Mouse (Mus musculus): ENCODE measurements around the gene Gfod1. TPM values are rescaled to one million over a fixed set of nuclear protein-coding genes. Genes with fewer than 3 reads are reported as not detected.

Gfod1 gene
- polyA plus RNA-seq, 1 experiment from 2014 or later: 0.18 TPM

DNA sequence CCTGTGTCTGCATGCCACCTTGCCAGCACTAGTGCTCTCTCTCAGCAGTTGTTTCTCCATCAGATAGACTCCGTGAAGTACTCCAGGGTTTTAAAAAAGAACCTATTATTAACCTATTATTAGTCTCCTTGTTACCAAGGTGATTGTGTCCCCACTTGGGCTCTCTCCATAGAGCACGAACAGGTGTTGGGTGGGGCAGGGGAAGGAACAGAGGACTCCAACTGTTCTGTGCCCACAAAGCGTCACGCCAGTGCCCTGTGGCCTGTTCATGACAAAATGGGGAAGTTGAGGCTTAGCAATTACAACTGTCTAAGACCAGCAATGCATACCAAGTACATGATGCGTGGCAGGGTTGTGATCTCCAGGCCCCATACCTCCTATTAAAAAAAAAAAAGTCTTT, 94.4 kb downstream of the Gfod1 start:
- no peak overlapping the region for H3K27ac ChIP-seq (ENCODE audit: low read length)
- no peak for ATAC-seq
- no peaks in the 10 kb centered on the region for H3K27me3 ChIP-seq (replicated peaks; ENCODE audit: control insufficient read depth, insufficient read depth, low read length)
- no peak overlapping the region for H3K9ac ChIP-seq (ENCODE audit: low read depth, low read length)
- no peak overlapping the region for H3K4me2 ChIP-seq (ENCODE audit: low read depth, low read length)
- H3K4me1 ChIP-seq (ENCODE audit: control insufficient read depth, insufficient read depth, low read length): 0 out of 2 replicates have a peak, but pooled peaks cover 5% of the 10 kb centered on the region
- H3K4me3 ChIP-seq (ENCODE audit: low read length): no peak overlapping the region
- 82% methylated on average over 5 of the region's 5 CpGs for WGBS
- no peaks in the 10 kb centered on the region for H3K36me3 ChIP-seq (ENCODE audit: control insufficient read depth, insufficient read depth, low read length)
- H3K9me3 ChIP-seq (ENCODE audit: control insufficient read depth, low read length): no peaks in the 10 kb centered on the region

DNA sequence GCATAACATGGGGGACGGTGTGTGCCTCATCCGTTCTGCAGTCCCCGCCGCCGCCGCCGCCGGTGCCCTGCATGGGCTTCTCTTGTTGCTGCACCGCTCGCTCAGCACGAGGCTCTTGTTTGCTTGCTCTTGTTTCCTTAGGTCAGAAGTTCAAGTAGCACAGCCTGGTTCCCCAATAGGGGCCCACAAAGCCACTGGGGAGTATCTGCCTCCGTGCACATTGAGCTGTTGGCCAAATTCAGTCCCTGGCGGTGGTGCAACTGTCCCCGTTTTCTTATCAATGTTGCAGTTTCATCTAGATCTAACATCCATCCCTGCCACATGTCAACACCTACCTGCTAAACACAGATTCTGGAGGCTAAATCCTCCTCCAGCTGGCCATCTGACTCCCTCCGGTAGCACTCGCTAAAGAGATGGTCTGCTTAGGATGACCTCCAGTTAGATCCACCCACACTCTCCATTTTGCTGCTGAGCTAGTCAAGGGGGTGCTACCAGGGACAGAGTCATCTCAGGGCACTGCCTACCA, 95.0 kb downstream of the Gfod1 start:
- Histone ChIP-seq H3K27me3 (replicated peaks; ENCODE audit: control insufficient read depth, insufficient read depth, low read length) (no peaks in the 10 kb centered on the region), H3K4me2 (ENCODE audit: low read depth, low read length) (no peak overlapping the region), H3K4me3 (ENCODE audit: low read length) (no peak overlapping the region), H3K36me3 (ENCODE audit: control insufficient read depth, insufficient read depth, low read length) (no peaks in the 10 kb centered on the region), H3K4me1 (ENCODE audit: control insufficient read depth, insufficient read depth, low read length) (0 out of 2 replicates have a peak, but pooled peaks cover 5% of the 10 kb centered on the region), H3K27ac (ENCODE audit: low read length) (no peak overlapping the region), H3K9ac (ENCODE audit: low read depth, low read length) (no peak overlapping the region), H3K9me3 (ENCODE audit: control insufficient read depth, low read length) (no peaks in the 10 kb centered on the region)
- WGBS: 42% methylated on average over 16 of the region's 16 CpGs
- ATAC-seq: no peak

DNA sequence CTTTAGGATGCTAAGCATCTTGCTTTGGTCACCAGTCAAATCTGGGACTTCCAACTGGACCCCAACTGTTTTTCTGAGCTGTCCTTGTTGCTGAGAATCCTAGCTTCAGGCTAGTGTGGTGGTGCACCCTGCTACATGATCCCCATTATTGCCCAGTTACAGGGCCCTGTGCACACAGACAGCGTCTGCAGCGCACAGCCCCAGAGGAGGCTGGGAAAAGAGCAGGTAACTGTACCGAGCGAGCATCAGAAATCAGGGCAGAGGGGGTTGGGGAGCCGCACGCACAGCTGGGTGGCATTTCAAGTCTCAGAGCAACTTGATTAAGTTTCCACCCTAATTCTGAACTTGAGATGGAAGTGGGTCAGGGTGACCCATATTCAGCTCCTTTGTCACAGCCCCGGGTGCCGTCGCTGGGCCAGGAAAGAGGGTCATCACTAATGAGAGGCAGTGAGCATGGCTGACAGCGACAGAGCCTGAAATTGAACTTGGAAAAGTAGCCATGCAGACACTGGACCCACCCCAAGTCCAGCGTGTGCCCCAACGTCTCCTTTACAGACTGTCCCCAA, 97.8 kb downstream of the Gfod1 start:
- H3K4me3 ChIP-seq (ENCODE audit: low read length): no peak overlapping the region
- no peak for ATAC-seq
- no peak overlapping the region for H3K9ac ChIP-seq (ENCODE audit: low read depth, low read length)
- WGBS: 87% methylated on average over 12 of the region's 12 CpGs
- no peak overlapping the region for H3K27ac ChIP-seq (ENCODE audit: low read length)
- H3K36me3 ChIP-seq (ENCODE audit: control insufficient read depth, insufficient read depth, low read length): no peaks in the 10 kb centered on the region
- H3K4me1 ChIP-seq (ENCODE audit: control insufficient read depth, insufficient read depth, low read length): 0 out of 2 replicates have a peak, but pooled peaks cover 3% of the 10 kb centered on the region
- H3K27me3 ChIP-seq (replicated peaks; ENCODE audit: control insufficient read depth, insufficient read depth, low read length): no peaks in the 10 kb centered on the region
- no peaks in the 10 kb centered on the region for H3K9me3 ChIP-seq (ENCODE audit: control insufficient read depth, low read length)
- no peak overlapping the region for H3K4me2 ChIP-seq (ENCODE audit: low read depth, low read length)

DNA sequence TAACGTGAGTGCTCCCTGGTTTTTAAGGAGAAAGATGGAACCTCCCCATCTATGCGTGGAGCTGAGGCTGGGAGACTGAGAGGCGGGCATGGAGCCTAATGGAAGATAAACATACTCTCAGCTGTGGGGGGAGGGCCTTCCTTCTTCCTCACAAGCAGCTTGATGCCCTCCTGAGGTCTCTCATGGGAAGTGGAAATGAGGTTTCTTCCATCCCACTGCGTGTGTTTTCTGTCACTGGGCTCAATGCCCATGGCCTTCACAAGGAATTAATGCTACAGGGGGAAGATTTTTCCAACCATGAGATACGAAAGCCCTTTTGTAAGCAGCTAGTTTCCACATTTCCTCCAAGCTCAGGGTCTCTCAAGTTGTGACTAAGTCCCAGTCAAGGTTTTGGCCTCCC, 100.3 kb downstream of the Gfod1 start:
- 39% methylated on average over 5 of the region's 5 CpGs for WGBS
- Histone ChIP-seq H3K27ac (ENCODE audit: low read length) (no peak overlapping the region), H3K4me3 (ENCODE audit: low read length) (no peak overlapping the region), H3K36me3 (ENCODE audit: control insufficient read depth, insufficient read depth, low read length) (no peaks in the 10 kb centered on the region), H3K27me3 (replicated peaks; ENCODE audit: control insufficient read depth, insufficient read depth, low read length) (no peaks in the 10 kb centered on the region), H3K4me2 (ENCODE audit: low read depth, low read length) (no peak overlapping the region), H3K9me3 (ENCODE audit: control insufficient read depth, low read length) (no peaks in the 10 kb centered on the region), H3K4me1 (ENCODE audit: control insufficient read depth, insufficient read depth, low read length) (0 out of 2 replicates have a peak, but pooled peaks cover 3% of the 10 kb centered on the region), H3K9ac (ENCODE audit: low read depth, low read length) (no peak overlapping the region)
- no peak for ATAC-seq

DNA sequence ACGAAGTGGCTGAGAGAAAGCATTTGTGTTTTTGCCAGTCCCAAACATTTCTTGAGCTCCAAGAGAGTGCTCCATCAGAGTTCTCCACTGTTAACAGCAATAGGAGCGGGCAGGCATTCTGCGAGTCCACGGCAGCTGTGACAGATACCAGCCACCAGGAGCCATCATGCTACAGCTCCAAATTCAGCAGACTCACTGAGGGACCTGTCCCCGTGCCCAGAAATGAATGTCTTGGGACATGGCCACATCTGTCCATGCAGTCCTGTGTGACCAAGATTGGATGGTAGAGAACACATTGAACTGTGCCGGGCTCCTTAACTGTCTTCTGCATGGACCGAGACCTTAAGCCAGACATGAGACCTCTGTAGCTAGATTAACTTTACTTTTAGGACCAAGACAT, 100.7 kb downstream of the Gfod1 start:
- Histone ChIP-seq H3K27me3 (replicated peaks; ENCODE audit: control insufficient read depth, insufficient read depth, low read length) (no peaks in the 10 kb centered on the region), H3K4me3 (ENCODE audit: low read length) (no peak overlapping the region), H3K36me3 (ENCODE audit: control insufficient read depth, insufficient read depth, low read length) (no peaks in the 10 kb centered on the region), H3K27ac (ENCODE audit: low read length) (no peak overlapping the region), H3K4me1 (ENCODE audit: control insufficient read depth, insufficient read depth, low read length) (0 out of 2 replicates have a peak, but pooled peaks cover 3% of the 10 kb centered on the region), H3K9ac (ENCODE audit: low read depth, low read length) (no peak overlapping the region), H3K4me2 (ENCODE audit: low read depth, low read length) (no peak overlapping the region), H3K9me3 (ENCODE audit: control insufficient read depth, low read length) (no peaks in the 10 kb centered on the region)
- WGBS: 85% methylated on average over 7 of the region's 7 CpGs
- no peak for ATAC-seq

DNA sequence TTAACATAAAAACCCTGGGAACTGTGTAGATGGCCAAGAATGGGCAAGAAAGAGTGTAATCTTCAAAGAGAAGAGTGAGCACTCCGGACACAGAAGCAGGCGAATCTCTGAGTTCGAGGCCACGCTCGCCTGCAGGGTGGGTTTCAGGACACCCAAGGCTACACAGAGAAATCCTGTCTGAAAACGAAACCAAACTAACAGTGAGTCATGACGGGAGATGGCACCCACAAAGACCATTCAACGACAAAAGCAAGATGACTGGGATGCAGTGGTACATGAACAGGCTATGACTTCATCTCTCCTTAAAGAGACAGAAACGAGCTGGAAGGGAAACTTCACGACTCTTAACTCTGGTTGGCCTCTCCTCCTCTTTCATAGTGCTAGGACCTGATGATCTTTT, 101.6 kb downstream of the Gfod1 start:
- Histone ChIP-seq H3K9ac (ENCODE audit: low read depth, low read length) (no peak overlapping the region), H3K9me3 (ENCODE audit: control insufficient read depth, low read length) (no peaks in the 10 kb centered on the region), H3K36me3 (ENCODE audit: control insufficient read depth, insufficient read depth, low read length) (no peaks in the 10 kb centered on the region), H3K4me1 (ENCODE audit: control insufficient read depth, insufficient read depth, low read length) (0 out of 2 replicates have a peak, but pooled peaks cover 3% of the 10 kb centered on the region), H3K27me3 (replicated peaks; ENCODE audit: control insufficient read depth, insufficient read depth, low read length) (no peaks in the 10 kb centered on the region), H3K27ac (ENCODE audit: low read length) (no peak overlapping the region), H3K4me3 (ENCODE audit: low read length) (no peak overlapping the region), H3K4me2 (ENCODE audit: low read depth, low read length) (no peak overlapping the region)
- no peak for ATAC-seq
- 80% methylated on average over 10 of the region's 10 CpGs for WGBS

DNA sequence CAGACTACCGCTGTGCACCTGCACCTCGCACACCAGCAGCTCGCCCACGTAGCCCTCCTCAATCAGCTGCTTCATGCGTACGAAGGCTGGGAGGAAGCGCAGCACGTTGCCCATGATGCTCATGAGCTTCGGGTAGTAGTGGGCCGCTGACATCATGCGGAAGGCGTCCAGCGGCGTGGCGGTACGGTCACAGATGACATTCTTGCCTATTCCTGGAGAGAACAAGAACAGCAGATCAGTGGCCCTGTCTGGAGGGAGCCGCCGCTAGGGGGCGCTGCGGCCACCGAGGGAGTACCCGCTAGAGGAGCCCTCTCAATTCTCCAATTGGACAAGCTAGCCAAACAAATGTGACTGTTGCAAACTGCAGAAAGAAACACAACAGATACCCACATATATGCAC, 102.9 kb downstream of the Gfod1 start:
- H3K27me3 ChIP-seq (replicated peaks; ENCODE audit: control insufficient read depth, insufficient read depth, low read length): no peaks in the 10 kb centered on the region
- no peak overlapping the region for H3K9ac ChIP-seq (ENCODE audit: low read depth, low read length)
- 0 out of 2 replicates have a peak, but pooled peaks cover 4% of the 10 kb centered on the region for H3K4me1 ChIP-seq (ENCODE audit: control insufficient read depth, insufficient read depth, low read length)
- ATAC-seq: no peak
- H3K4me2 ChIP-seq (ENCODE audit: low read depth, low read length): no peak overlapping the region
- no peak overlapping the region for H3K4me3 ChIP-seq (ENCODE audit: low read length)
- H3K27ac ChIP-seq (ENCODE audit: low read length): no peak overlapping the region
- H3K9me3 ChIP-seq (ENCODE audit: control insufficient read depth, low read length): no peaks in the 10 kb centered on the region
- 45% methylated on average over 22 of the region's 22 CpGs for WGBS
- H3K36me3 ChIP-seq (ENCODE audit: control insufficient read depth, insufficient read depth, low read length): no peaks in the 10 kb centered on the region

DNA sequence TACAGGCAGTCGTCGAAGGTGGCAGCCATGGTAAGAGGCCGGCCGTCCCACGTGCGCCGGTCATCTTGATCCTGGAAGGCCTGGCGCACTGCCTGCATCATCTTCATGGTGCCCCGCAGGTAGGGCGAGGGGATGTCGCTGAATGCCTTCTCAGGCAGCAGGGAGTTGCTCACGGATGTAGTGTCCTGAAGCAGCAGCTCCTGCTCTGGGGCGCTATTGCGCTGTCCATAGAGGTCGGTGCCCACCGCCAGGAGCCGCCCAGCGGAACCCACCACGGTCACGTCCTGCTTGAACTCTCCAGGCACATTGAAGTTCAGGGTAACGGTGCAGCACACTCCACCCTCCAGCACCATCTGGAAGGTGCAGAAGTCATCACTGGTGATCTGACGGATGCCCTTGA, 103.5 kb downstream of the Gfod1 start:
- Histone ChIP-seq H3K27ac (ENCODE audit: low read length) (no peak overlapping the region), H3K27me3 (replicated peaks; ENCODE audit: control insufficient read depth, insufficient read depth, low read length) (no peaks in the 10 kb centered on the region), H3K4me1 (ENCODE audit: control insufficient read depth, insufficient read depth, low read length) (0 out of 2 replicates have a peak, but pooled peaks cover 6% of the 10 kb centered on the region), H3K9ac (ENCODE audit: low read depth, low read length) (no peak overlapping the region), H3K4me3 (ENCODE audit: low read length) (no peak overlapping the region), H3K36me3 (ENCODE audit: control insufficient read depth, insufficient read depth, low read length) (no peaks in the 10 kb centered on the region), H3K4me2 (ENCODE audit: low read depth, low read length) (no peak overlapping the region), H3K9me3 (ENCODE audit: control insufficient read depth, low read length) (no peaks in the 10 kb centered on the region)
- no peak for ATAC-seq
- WGBS: 78% methylated on average over 22 of the region's 22 CpGs

DNA sequence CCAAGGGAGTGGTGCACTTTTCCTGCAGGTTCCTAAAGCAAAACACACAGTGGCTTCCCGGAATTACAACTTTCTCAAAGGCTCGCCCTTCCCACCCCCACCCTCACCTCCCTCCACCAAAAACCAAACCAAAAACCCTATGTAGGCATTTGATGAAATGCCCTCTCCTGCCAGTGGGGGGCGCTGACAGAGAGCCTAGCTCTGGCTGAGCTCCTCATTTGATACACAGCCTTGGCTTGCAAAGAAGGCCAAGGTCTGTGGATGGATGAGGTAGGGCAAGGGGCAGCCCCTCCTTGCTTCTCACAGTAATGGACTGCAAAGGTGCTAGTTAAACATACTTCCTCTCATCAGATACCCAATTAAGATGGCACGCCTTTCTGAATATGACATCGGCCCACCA, 104.2 kb downstream of the Gfod1 start:
- no peaks in the 10 kb centered on the region for H3K36me3 ChIP-seq (ENCODE audit: control insufficient read depth, insufficient read depth, low read length)
- 0 out of 2 replicates have a peak, but pooled peaks cover 6% of the 10 kb centered on the region for H3K4me1 ChIP-seq (ENCODE audit: control insufficient read depth, insufficient read depth, low read length)
- no peaks in the 10 kb centered on the region for H3K9me3 ChIP-seq (ENCODE audit: control insufficient read depth, low read length)
- H3K9ac ChIP-seq (ENCODE audit: low read depth, low read length): no peak overlapping the region
- no peaks in the 10 kb centered on the region for H3K27me3 ChIP-seq (replicated peaks; ENCODE audit: control insufficient read depth, insufficient read depth, low read length)
- H3K27ac ChIP-seq (ENCODE audit: low read length): no peak overlapping the region
- H3K4me3 ChIP-seq (ENCODE audit: low read length): no peak overlapping the region
- no peak overlapping the region for H3K4me2 ChIP-seq (ENCODE audit: low read depth, low read length)
- 74% methylated on average over 5 of the region's 5 CpGs for WGBS
- ATAC-seq: no peak

DNA sequence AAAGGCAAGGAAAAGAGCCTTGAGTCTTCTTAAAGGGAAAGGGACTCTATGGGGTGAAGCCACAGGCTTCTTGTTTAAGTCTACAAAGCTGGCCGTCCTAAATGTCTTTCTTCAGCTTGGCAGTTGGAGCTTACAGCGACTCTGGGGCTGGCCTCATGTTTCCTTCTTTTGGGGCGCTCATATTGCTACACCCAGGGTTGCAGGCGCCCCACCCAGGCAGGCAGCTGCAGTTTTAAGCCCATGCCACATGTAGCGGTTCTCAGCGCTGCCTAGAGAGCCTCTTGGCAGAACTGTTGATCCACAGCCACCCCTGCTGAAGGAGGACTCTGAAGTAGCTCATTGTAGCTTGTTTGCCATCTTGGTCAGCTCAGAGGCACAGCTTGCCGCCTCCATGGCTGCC, 104.7 kb downstream of the Gfod1 start:
- Histone ChIP-seq H3K9ac (ENCODE audit: low read depth, low read length) (no peak overlapping the region), H3K4me1 (ENCODE audit: control insufficient read depth, insufficient read depth, low read length) (0 out of 2 replicates have a peak, but pooled peaks cover 6% of the 10 kb centered on the region), H3K36me3 (ENCODE audit: control insufficient read depth, insufficient read depth, low read length) (no peaks in the 10 kb centered on the region), H3K27me3 (replicated peaks; ENCODE audit: control insufficient read depth, insufficient read depth, low read length) (no peaks in the 10 kb centered on the region), H3K9me3 (ENCODE audit: control insufficient read depth, low read length) (no peaks in the 10 kb centered on the region), H3K27ac (ENCODE audit: low read length) (no peak overlapping the region), H3K4me2 (ENCODE audit: low read depth, low read length) (no peak overlapping the region), H3K4me3 (ENCODE audit: low read length) (no peak overlapping the region)
- WGBS: 85% methylated on average over 7 of the region's 7 CpGs
- ATAC-seq: no peak
